Mouse (Mus musculus): Measurements from ENCODE around the gene Alx3.

The Alx3 gene

GRCm38 (mm10) chr3:107652968-107653367 lies 58.1 kb downstream of the Alx3 start:
- in situ Hi-C loops (cut with MboI; ENCODE audit: low pct_unique_long_range_greater_than_20kb in 1 of 2, low sequenced_read_pairs in 2 of 2, unreplicated experiment in 1 of 2): no loop called here

- in situ Hi-C loops (cut with MboI; ENCODE audit: low pct_unique_long_range_greater_than_20kb in 1 of 2, low sequenced_read_pairs in 2 of 2, unreplicated experiment in 1 of 2): no loop called here
Observed at GRCm38 (mm10) chr3:107654861-107655260, 60.0 kb downstream of the Alx3 start.
